ENCODE assay signal across 22 mouse cellular contexts in genomic region chr19:46864731-46865331, GRCm38 (mm10).
DNase-seq lines count a peak whose midpoint lies in the region; ATAC-seq and TF ChIP-seq lines count a peak whose summit lies in the region.
"Had no signal": no experiment of that assay in that cellular context is flagged by ENCODE, and none has a peak within 500 bp of the region (broad histone marks: within the 10 kb centered on the region; RNA-seq: fewer than 3 reads in every experiment).

No protein-coding gene starts in this region.

- H3K4me1 ChIP-seq in kidney, postnatal 0 days (replicated peaks; ENCODE audit: insufficient read depth, low read length) = no peaks in the 10 kb centered on the region
- H3K4me1 ChIP-seq in G1E (ENCODE audit: insufficient read depth, low read depth, low read length) = peaks cover 89% of the 10 kb centered on the region
- H3K4me1 ChIP-seq in liver, embryonic 15.5 days (replicated peaks) = peaks cover 60% of the 10 kb centered on the region
- H3K4me1 ChIP-seq in hindbrain, embryonic 11.5 days (replicated peaks; ENCODE audit: control insufficient read depth, insufficient read depth, low read length) = no peaks in the 10 kb centered on the region
- H3K4me1 ChIP-seq: forebrain, embryonic 15.5 days; hindbrain, embryonic 12.5 days had no signal

- H3K4me2 ChIP-seq in kidney, postnatal 0 days (ENCODE audit: low read length) = no peak overlapping the region
- H3K4me2 ChIP-seq in liver, embryonic 15.5 days = 0 out of 2 replicates have a peak overlapping the region, but pooled peaks have one; percentile 1
- H3K4me2 ChIP-seq in hindbrain, embryonic 11.5 days (replicated peaks; ENCODE audit: low read depth, low read length) = no peak overlapping the region
- H3K4me2 ChIP-seq: embryonic facial prominence, embryonic 13.5 days; forebrain, embryonic 15.5 days; heart, embryonic 13.5 days; hindbrain, embryonic 12.5 days; limb, embryonic 12.5 days; lung, embryonic 15.5 days; midbrain, embryonic 13.5 days had no signal

- DNase-seq in kidney, postnatal 0 days (ENCODE audit: low spot score) = peak; percentile 71
- no peak for DNase-seq in kidney, adult 9 months
- peak; percentile 67 for DNase-seq in G1E (ENCODE audit: low spot score)
- peak; percentile 46 for DNase-seq in c-Kit-positive CD71-positive TER-119-negative erythroid progenitor cells, embryonic 14.5 days (ENCODE audit: low read depth)
- no peak for DNase-seq in hindbrain, embryonic 11.5 days (ENCODE audit: low spot score)
- no peak for DNase-seq in frontal cortex, postnatal 10 days (ENCODE audit: low spot score in 2 of 2)
- DNase-seq: cerebellum, adult 11-12 months; cerebellum, postnatal 10 days; gastrocnemius, postnatal 25 days; heart, adult 18-20 months; heart, postnatal 14 days; kidney, adult 18-20 months; thymus, adult 18-20 months; thymus, postnatal 4 days had no signal

- WGBS in kidney, postnatal 0 days = 41% methylated on average over 6 of the region's 6 CpGs
- WGBS in liver, embryonic 15.5 days (ENCODE audit: insufficient replicate concordance) = 17% methylated on average over 6 of the region's 6 CpGs
- 71% methylated on average over 6 of the region's 6 CpGs for WGBS in hindbrain, embryonic 11.5 days

- no peak for TF ChIP-seq CTCF in kidney, postnatal 0 days (IDR thresholded peaks at IDR 0.05; ENCODE audit: low read depth)
- TF ChIP-seq CTCF in G1E (IDR thresholded peaks at IDR 0.05; ENCODE audit: low read depth, low read length) = no peak

- no peaks in the 10 kb centered on the region for H3K9me3 ChIP-seq in kidney, postnatal 0 days (replicated peaks; ENCODE audit: low read length)
- H3K9me3 ChIP-seq in G1E (replicated peaks) = no peaks in the 10 kb centered on the region
- H3K9me3 ChIP-seq in liver, embryonic 15.5 days (replicated peaks) = no peaks in the 10 kb centered on the region
- no peaks in the 10 kb centered on the region for H3K9me3 ChIP-seq in hindbrain, embryonic 11.5 days (ENCODE audit: control insufficient read depth, low read length)
- H3K9me3 ChIP-seq: embryonic facial prominence, embryonic 13.5 days; forebrain, embryonic 15.5 days; heart, embryonic 13.5 days; hindbrain, embryonic 12.5 days; limb, embryonic 12.5 days; lung, embryonic 15.5 days; midbrain, embryonic 13.5 days had no signal

- no peak overlapping the region for H3K9ac ChIP-seq in kidney, postnatal 0 days (ENCODE audit: low read depth, low read length)
- no peak overlapping the region for H3K9ac ChIP-seq in liver, embryonic 15.5 days
- no peak overlapping the region for H3K9ac ChIP-seq in hindbrain, embryonic 11.5 days (ENCODE audit: low read depth, low read length)
- H3K9ac ChIP-seq: embryonic facial prominence, embryonic 13.5 days; forebrain, embryonic 15.5 days; heart, embryonic 13.5 days; hindbrain, embryonic 12.5 days; limb, embryonic 12.5 days; lung, embryonic 15.5 days; midbrain, embryonic 13.5 days had no signal

- no peak for ATAC-seq in kidney, postnatal 0 days (replicated peaks; ENCODE audit: low FRiP score, low read depth)
- peak; percentile 77 for ATAC-seq in G1E (ENCODE audit: extremely low read depth, insufficient number of reproducible peaks, low FRiP score, poor library complexity, severe bottlenecking)
- no peak for ATAC-seq in liver, embryonic 15.5 days (ENCODE audit: insufficient read depth)
- no peak for ATAC-seq in hindbrain, embryonic 11.5 days (ENCODE audit: low FRiP score)
- ATAC-seq: forebrain, embryonic 15.5 days; midbrain, embryonic 13.5 days had no signal

- H3K27me3 ChIP-seq in kidney, postnatal 0 days (ENCODE audit: insufficient read depth, low read length) = no peaks in the 10 kb centered on the region
- no peaks in the 10 kb centered on the region for H3K27me3 ChIP-seq in G1E (ENCODE audit: insufficient read depth, low read length)
- no peaks in the 10 kb centered on the region for H3K27me3 ChIP-seq in liver, embryonic 15.5 days
- no peaks in the 10 kb centered on the region for H3K27me3 ChIP-seq in hindbrain, embryonic 11.5 days (ENCODE audit: control insufficient read depth, insufficient read depth, low read length)
- H3K27me3 ChIP-seq: embryonic facial prominence, embryonic 13.5 days; forebrain, embryonic 15.5 days; heart, embryonic 13.5 days; hindbrain, embryonic 12.5 days; limb, embryonic 12.5 days; lung, embryonic 15.5 days; midbrain, embryonic 13.5 days had no signal

- H3K4me3 ChIP-seq in kidney, postnatal 0 days (replicated peaks; ENCODE audit: low read depth, low read length) = no peak overlapping the region
- peak overlapping the region; percentile 51; the same call in 1 of the 2 replicates for H3K4me3 ChIP-seq in G1E (ENCODE audit: low read depth, low read length)
- H3K4me3 ChIP-seq in liver, embryonic 15.5 days (replicated peaks) = no peak overlapping the region
- H3K4me3 ChIP-seq in hindbrain, embryonic 11.5 days (ENCODE audit: low read depth, low read length) = no peak overlapping the region
- H3K4me3 ChIP-seq: embryonic facial prominence, embryonic 13.5 days; forebrain, embryonic 15.5 days; heart, embryonic 13.5 days; hindbrain, embryonic 12.5 days; limb, embryonic 12.5 days; lung, embryonic 15.5 days; midbrain, embryonic 13.5 days had no signal

- peak overlapping the region; percentile 42; the same call in 1 of the 2 replicates for H3K27ac ChIP-seq in kidney, postnatal 0 days
- peak overlapping the region; percentile 65 for H3K27ac ChIP-seq in liver, embryonic 15.5 days (replicated peaks)
- H3K27ac ChIP-seq in hindbrain, embryonic 11.5 days (ENCODE audit: low read depth, low read length) = no peak overlapping the region
- H3K27ac ChIP-seq: embryonic facial prominence, embryonic 13.5 days; forebrain, embryonic 15.5 days; heart, embryonic 13.5 days; hindbrain, embryonic 12.5 days; limb, embryonic 12.5 days; lung, embryonic 15.5 days; midbrain, embryonic 13.5 days had no signal

- H3K36me3 ChIP-seq in kidney, postnatal 0 days (ENCODE audit: insufficient read depth, low read length) = no peaks in the 10 kb centered on the region
- H3K36me3 ChIP-seq in G1E (replicated peaks) = peaks cover 70% of the 10 kb centered on the region
- H3K36me3 ChIP-seq in liver, embryonic 15.5 days (replicated peaks) = no peaks in the 10 kb centered on the region
- no peaks in the 10 kb centered on the region for H3K36me3 ChIP-seq in hindbrain, embryonic 11.5 days (ENCODE audit: control insufficient read depth, insufficient read depth, low read length)
- H3K36me3 ChIP-seq: embryonic facial prominence, embryonic 13.5 days; forebrain, embryonic 15.5 days; heart, embryonic 13.5 days; limb, embryonic 12.5 days; lung, embryonic 15.5 days; midbrain, embryonic 13.5 days had no signal

Comparison
In these comparisons a context has a peak if more than half of its experiments do, and no peak if none do; other contexts are left out.
1. DNase-seq: peak in kidney, postnatal 0 days (single experiment), G1E (single experiment) and c-Kit-positive CD71-positive TER-119-negative erythroid progenitor cells, embryonic 14.5 days (single experiment); none in kidney, adult 9 months (single experiment), hindbrain, embryonic 11.5 days (single experiment) and frontal cortex, postnatal 10 days (0 of 2).